Mouse (Mus musculus): ENCODE data around the gene Pfkp. TPM values are rescaled to one million over a fixed set of nuclear protein-coding genes. Genes with fewer than 3 reads are reported as not detected.

The Pfkp gene
- total RNA-seq, 2 experiments from 2014 or later: 6.7 to 13.7 TPM

- ATAC-seq (replicated peaks; ENCODE audit: low FRiP score, poor library complexity, severe bottlenecking): no peak
Measured at GRCm38 (mm10) chr13:6620250-6620649, 28.3 kb downstream of the Pfkp start.

GRCm38 (mm10) chr13:6618711-6619110, 29.9 kb downstream of the Pfkp start:
- ATAC-seq (replicated peaks; ENCODE audit: low FRiP score, poor library complexity, severe bottlenecking): no peak

GRCm38 (mm10) chr13:6613690-6614445, 34.7 kb downstream of the Pfkp start:
- no peak for ATAC-seq (replicated peaks; ENCODE audit: low FRiP score, poor library complexity, severe bottlenecking)

- ATAC-seq (replicated peaks; ENCODE audit: low FRiP score, poor library complexity, severe bottlenecking): no peak
Measured at GRCm38 (mm10) chr13:6602786-6603409, 45.7 kb downstream of the Pfkp start.

GRCm38 (mm10) chr13:6601676-6602075, 46.9 kb downstream of the Pfkp start:
- ATAC-seq (replicated peaks; ENCODE audit: low FRiP score, poor library complexity, severe bottlenecking): no peak

- no peak for ATAC-seq (replicated peaks; ENCODE audit: low FRiP score, poor library complexity, severe bottlenecking)
Measured at GRCm38 (mm10) chr13:6600626-6601025, 48.0 kb downstream of the Pfkp start.

- no peak for ATAC-seq (replicated peaks; ENCODE audit: low FRiP score, poor library complexity, severe bottlenecking)
Measured at GRCm38 (mm10) chr13:6597801-6598200, 50.8 kb downstream of the Pfkp start.

- ATAC-seq (replicated peaks; ENCODE audit: low FRiP score, poor library complexity, severe bottlenecking): no peak
Measured at GRCm38 (mm10) chr13:6595403-6595802, 53.2 kb downstream of the Pfkp start.

GRCm38 (mm10) chr13:6590846-6591245, 57.7 kb downstream of the Pfkp start:
- no peak for ATAC-seq (replicated peaks; ENCODE audit: low FRiP score, poor library complexity, severe bottlenecking)

GRCm38 (mm10) chr13:6586009-6586408, 62.6 kb downstream of the Pfkp start:
- ATAC-seq (replicated peaks; ENCODE audit: low FRiP score, poor library complexity, severe bottlenecking): no peak

GRCm38 (mm10) chr13:6583499-6584125, 65.0 kb downstream of the Pfkp start:
- no peak for ATAC-seq (replicated peaks; ENCODE audit: low FRiP score, poor library complexity, severe bottlenecking)

- no peak; the same call in 1 of the 2 replicates for ATAC-seq (replicated peaks; ENCODE audit: low FRiP score, poor library complexity, severe bottlenecking)
Measured at GRCm38 (mm10) chr13:6575920-6576509, 72.6 kb downstream of the Pfkp start.

GRCm38 (mm10) chr13:6565571-6565970, 83.0 kb downstream of the Pfkp start:
- no peak for ATAC-seq (replicated peaks; ENCODE audit: low FRiP score, poor library complexity, severe bottlenecking)

GRCm38 (mm10) chr13:6562409-6562808, 86.2 kb downstream of the Pfkp start:
- ATAC-seq (replicated peaks; ENCODE audit: low FRiP score, poor library complexity, severe bottlenecking): no peak

- ATAC-seq (replicated peaks; ENCODE audit: low FRiP score, poor library complexity, severe bottlenecking): no peak
Measured at GRCm38 (mm10) chr13:6557771-6558170, 90.8 kb downstream of the Pfkp start.

GRCm38 (mm10) chr13:6555656-6556055, 92.9 kb downstream of the Pfkp start:
- ATAC-seq (replicated peaks; ENCODE audit: low FRiP score, poor library complexity, severe bottlenecking): no peak

- ATAC-seq (replicated peaks; ENCODE audit: low FRiP score, poor library complexity, severe bottlenecking): no peak
Measured at GRCm38 (mm10) chr13:6553708-6554107, 94.9 kb downstream of the Pfkp start.

GRCm38 (mm10) chr13:6535287-6535932, 113.2 kb downstream of the Pfkp start:
- no peak for ATAC-seq (replicated peaks; ENCODE audit: low FRiP score, poor library complexity, severe bottlenecking)

GRCm38 (mm10) chr13:6532683-6533082, 115.9 kb downstream of the Pfkp start:
- ATAC-seq (replicated peaks; ENCODE audit: low FRiP score, poor library complexity, severe bottlenecking): peak; percentile 78
